Mouse (Mus musculus) brain, adult 2 months (tissue): Measurements from ENCODE around the gene Mcl1.
A peak's percentile ranks its signal among the peaks of the same experiment; 100 is the strongest.
"Not testable (repeated sequence)": the region's sequence is repeated elsewhere in the genome, so short reads cannot be mapped to it uniquely, and the experiment has no call there.

ENCODE experiments used
- DNase-seq: peaks from one replicate; pipeline ENCODE4 v3.0.0; 2011; ENCODE audit warnings: low read depth, low spot score

Gene Mcl1

DNA sequence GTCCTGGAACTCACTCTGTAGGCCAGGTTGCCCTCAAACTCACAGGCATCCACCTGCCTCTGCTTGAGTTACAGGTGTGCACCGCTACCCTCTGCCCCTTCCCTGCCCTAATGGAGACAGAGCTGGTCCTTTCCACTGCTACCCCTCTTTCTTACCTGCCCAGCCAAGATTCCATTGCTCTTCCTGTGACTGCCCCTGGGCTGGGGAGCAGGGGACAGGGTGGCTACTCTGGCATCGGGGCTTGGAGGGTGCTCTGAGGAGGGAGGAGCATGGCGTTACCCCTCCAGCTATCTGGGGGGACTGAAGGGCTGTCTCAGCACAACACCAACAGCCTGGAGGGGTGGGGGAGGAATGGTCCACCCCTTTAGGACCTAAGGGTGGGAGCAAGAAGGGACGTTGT lies 26.7 kb downstream of the Mcl1 start:
- no peak for DNase-seq

DNA sequence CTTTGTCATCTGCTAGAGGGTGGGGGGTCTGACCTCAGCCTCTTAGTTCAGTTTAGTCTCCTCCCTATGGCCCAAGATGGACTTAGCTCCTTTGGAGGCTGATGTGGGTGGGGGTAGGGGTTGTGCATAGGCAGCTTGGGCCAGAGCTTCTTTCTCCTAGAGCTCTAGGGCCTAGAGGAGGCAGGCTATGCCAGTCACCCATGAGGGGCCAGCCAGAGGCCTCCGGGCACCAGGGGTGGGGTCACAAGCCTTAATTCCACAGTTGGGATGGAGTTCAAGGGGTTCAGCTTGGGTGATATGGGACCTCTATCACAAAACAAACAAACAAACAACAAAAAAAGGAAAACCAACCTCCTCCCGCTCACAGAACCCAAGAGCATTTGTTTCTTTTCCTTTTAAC lies 27.1 kb downstream of the Mcl1 start:
- DNase-seq = no peak

DNA sequence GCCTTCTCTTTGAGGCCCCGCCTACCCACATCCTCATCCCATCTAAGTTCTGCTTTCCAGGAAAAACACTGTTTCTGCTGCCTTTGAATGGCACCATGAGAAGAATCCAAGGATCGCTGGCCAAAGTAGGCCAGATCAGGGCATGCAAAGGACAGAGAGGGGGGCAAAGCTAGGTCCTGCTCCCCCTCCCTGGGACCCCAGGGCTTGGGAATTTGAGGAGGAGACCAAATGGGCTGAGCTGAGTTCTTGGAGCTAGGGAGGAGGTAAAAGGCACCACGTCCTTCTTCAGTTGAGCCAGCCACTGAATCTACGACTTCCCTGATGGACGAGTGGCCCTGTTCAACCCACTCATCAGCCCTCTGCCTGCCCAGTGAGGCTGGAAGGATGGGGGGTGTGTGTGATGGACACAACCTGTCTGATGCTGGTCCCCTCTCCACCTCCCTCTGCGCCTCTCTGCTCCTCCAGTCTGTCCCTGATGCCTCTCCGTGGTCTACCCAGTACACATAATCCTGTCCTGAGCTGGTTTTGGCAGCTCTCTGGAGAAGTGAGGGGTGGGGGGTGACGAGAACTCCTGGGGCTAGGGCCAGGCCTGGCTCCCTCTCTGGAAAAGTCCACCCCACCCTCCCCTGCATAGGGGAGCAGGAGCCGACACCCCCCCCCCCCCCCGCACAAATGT lies 28.0 kb downstream of the Mcl1 start:
- DNase-seq = no peak

DNA sequence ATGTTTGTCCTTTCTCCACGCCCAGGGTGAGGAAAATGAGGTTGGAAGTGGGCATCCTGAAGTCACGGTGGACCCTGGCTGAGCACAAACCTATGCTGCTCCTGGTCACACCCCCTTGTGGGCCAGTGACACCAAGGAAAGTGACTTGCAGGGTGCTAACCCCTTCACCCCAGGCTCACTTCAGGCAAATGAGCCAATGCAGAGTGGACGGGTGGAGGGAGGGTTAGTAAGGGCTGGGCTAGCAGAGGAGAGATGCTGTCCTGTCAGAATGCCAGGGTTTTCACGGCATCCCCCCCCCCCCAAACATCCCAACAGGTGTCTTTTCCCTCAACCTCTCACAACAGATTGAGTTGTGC lies 28.6 kb downstream of the Mcl1 start:
- no peak for DNase-seq

DNA sequence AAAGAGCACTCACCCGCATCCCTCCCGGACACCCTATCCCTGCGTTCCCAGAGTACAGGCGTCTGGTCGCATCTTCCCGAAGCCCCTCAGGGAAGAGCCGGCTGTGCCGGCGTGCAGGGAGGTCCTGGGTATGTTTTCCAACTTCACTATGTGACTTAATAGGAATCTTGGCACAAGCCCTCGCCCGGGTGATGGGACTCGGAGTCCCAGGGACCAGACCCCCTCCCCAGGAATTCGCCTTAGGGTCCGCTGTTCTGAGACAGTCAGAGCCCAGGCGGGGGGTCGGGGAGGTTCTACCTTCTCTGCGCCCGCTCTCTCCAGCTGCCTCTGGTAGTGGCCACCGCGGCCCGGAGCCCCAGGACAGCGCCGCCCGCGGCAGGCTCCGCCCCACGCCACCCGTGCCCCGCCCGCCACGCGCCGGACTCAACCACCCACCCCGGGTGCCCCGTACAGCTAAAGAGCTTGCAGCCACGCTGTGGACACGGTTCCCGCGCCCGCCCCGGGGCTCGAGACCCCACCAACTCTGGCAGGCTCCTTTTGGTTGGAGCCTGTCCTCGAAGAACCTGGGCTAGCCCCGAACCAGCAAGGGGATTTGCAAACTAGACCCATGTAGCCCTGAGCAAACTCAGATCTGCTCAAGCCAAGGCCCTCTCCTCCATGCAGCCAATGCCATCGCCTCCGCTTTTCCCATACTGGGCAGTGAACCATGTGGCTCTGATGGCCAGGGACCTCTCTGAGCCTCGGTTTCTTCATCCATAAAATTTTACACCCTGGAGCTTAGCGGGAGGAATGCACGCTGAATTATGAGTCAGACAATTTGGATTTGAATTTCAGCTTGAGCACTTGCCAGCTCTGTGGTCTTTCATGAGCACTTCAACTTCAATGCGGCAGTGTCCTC lies 29.2 kb downstream of the Mcl1 start, which contains the start of gene Adamtsl4:
TSS of gene Adamtsl4 (minus strand) at position 394 of the 898 bp plus-strand sequence.
- DNase-seq = peak; percentile 75

DNA sequence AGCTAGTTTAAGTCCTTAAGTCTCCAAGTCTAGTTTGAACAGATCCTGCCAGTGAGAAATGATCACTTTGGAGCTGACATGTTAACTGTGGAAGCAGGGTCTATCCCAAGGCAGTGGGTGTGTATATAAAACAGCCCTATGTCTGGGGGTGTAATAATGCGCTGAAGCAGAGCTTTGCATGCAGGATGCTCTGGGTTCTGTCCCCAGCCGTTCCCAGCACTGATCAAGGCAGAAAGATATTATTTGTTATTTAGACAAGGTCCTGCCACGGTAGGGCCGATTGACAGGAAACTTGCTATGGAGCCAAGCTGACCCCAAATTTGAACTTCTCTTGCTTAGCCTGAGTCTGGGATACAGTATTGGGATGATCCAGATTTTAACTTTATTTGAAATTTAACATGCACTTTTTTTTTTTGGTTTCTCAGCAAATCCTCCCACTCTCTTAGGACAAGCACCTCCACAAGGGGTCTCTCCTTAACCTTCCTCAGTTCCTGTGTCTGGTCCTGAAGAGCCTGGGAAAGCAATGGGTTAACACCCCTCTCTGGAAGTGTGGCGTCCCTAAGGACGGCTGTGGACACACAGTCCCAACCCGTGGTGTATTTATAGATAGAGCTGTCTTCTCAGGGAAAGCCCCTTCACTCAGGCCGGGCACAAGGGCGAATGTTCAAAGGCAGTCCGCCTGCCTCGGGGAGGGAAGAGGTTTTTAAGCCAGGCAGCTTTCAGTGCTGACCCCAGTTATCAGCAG lies 30.8 kb downstream of the Mcl1 start:
- no peak for DNase-seq

DNA sequence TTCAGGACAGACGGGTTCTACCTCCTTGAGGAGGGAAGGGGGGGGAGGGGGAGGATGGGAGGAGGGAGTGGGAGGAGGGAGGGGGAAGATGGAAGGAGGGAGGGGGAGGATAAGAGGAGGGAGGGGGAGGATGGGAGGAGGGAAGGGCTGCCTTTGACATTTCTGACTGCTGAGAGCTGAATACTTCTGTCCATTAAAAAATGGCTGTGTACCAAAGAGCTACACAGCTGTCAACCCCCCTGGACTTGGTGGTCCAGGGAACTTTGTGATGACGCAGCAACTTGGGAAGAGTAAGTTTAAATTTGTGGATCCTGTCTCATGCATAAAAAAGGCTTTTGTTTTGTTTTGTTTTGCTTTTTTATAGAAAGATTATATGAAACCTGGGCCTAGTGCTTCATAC lies 31.4 kb downstream of the Mcl1 start:
- DNase-seq = no peak

DNA sequence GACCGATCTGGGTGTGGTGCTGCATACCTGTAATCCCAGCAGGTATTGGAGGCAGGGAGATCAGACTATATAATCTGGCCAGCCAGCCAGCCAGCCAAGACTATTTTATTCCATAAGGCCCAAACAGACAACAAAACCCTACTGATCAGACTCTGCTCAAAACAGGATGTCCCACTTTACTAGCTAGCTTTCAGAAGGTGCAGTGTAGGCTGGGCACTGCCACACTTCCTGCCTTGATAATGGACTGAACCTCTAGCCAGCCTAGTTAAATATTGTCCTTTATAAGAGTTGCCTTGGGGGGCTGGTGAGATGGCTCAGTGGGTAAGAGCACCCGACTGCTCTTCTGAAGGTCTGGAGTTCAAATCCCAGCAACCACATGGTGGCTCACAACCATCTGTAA lies 32.0 kb downstream of the Mcl1 start:
- not testable (repeated sequence) for DNase-seq

DNA sequence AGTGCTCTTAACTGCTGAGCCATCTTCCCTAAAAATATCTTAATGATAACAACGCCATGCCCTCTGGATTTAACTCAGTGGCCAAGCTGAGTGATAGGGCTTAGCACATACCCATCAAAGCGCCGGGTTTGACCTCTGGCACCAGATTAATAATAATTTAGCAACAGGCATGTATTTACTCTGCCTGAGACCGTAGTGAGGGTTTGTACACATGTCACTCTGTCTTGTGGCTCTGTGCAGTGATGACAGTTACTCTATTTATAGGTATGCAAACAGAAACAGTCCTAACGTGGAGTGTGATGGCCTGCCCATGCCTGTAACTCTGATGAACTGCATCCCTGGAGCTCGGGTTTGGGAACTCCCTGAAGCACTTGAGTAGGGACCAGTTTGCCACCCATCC lies 34.1 kb downstream of the Mcl1 start:
- no peak for DNase-seq

DNA sequence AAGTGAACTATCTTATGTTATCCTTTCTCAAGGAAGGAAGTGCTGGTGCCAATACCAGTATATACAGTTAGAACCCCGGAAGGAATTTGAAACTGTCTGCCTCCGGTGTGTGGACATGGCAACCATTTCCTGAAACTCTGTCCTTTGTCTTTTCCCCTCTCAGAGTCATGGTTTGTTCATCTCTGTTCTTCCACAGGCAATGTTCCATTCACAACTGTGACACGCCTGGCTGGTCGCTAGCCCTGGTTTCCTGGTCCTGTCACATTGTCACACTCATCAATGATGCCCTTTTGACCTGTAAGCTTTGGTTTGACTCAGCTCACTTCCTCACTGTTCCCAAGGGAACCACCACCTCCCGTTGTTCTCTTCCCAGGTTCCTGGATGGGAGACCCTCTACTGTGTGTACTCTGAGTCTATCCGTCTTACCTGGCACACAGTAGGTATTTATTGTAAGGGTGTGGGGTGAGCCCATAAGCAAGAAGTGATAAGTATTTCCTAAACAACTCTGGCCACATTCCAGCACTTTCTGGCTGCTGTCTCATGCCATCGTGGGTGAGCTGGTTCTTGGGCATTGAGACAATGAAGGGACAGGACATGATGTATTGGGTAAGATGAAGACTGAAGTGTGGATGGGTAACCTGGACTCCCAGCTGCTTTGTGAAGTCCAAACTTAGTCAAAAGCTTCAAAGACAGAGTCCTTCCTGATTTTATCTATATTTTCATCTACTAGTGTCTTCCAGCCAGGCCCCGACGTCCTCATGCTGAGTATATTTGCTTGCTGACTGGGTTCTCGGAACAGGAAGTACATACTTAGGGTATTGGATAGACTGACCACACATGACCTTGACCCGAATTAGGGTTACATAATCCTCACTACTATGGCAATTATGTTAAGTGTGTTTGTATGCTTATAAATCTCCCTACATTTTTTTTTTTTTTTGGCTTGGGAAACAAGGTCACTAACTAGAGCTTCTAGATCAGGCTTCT lies 35.5 kb downstream of the Mcl1 start:
- no peak for DNase-seq

DNA sequence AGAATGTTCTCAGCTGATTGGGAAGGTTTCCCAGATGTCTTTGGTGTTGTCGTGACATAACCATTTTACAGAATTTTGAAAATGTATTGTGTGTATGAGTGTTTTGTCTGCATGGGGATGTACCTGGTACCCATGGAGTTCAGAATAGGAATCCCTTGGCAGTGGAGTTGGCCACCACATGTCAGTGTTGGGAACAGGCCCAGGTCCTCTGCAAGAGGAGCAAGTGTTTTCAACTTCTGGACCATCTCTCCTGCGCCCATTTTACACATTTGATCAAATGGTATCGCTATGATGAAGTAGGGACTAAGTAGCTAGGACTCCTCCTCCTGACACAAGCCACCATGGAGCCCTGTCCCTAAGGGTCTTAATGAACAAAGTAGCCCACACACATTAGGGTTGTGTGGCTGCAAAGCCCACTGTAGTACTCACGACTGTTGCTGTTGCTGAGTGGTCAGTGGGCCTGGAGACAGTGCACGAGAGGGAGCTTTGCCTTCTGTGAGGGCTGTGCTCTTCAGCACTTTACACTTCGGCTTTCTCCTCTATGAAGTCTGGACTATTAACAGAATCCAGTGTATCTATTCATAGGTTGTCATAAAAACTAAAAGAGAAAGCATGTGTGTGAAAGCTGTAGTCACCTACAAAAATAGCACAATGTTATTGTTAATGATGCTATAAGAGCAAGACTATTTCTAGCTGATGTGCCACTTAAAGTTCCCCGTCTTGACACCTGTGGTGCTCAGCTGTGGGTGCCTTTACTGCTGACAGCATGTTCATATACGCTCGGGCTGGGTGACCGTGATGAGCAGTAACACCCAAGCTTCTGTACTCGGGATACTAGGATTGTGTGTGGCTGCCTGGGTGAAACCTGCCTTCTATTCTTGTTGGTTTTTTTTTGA lies 36.5 kb downstream of the Mcl1 start:
- peak; percentile 47 for DNase-seq

DNA sequence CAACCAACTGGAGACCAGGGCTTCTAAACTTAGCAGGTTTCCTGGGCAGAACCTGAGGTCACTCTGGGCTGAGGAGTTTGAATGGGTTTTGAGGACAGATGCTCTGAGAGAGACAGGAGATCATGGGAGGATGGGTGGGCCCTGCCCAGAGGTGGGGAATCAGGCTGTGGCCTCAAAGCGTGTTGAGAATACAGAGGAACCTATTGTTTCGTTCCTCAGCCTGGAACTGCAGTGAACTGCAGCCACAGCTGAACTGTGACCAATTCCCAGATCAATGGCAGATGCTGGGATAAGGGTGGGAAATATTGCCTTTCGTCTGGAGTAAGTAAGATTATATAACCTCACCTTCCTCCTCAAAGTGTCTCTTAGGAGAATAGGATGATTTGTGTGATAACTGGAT lies 37.2 kb downstream of the Mcl1 start:
- DNase-seq = peak; percentile 46

DNA sequence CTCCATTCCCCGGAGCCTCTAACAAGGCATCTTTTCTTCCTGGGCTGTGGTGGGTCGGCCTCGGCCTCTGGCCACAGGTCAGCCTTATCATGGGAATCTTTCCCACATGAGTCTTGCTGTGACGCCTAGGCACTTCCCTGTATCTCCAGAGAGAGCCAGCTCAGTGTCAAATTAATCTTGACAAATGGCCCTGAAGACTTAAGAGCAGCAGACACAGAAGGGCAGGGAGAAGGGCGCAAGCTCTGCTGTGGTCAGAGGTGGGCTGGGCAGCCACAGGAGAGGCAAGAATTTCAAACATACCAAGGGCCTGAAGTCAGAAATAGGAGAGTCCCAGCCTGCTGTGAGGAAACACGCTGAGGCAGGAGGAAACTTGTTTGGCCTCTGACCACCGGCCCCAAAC lies 37.8 kb downstream of the Mcl1 start:
- no peak for DNase-seq

DNA sequence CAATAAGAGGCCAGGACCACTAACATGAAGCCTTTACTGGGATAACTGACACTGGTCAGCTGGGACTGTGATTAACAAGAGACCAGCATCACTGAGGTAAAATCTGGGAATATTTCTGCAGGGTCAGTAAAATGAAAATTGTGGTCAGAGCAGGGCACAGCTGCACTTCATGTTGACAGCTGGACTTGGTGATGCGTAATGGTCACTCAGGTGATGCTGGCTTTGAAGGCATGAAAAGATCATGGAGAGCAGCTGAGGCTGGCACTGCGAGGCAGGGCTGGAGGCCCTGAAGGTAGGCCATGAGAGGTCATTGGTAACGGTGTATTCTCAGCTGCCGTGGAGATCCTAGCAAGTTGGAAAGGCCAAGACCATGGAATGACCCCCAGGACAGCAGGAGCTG lies 39.7 kb downstream of the Mcl1 start:
- no peak for DNase-seq

DNA sequence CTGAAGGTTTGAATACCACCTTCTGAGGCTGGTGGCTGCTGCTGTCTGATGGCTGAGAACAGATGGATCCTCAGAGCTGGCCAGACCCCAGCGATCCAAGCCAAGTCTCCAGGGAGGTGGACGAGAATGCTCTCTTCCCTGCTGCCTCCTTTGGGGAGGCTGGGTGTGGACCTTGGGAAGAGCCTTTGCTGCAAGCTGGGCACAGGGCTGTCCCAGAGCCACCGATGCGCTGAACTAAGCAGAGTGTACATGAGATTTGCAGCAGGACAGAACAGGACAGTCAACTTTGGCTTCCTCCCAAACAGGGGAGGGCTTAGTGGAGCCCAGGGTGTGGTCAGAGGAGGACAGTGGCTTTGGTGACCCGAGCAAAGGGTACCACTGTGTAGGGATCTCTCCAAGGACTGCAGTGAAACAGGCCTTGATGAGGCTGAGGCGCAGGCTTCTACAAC lies 41.7 kb downstream of the Mcl1 start:
- peak; percentile 74 for DNase-seq

DNA sequence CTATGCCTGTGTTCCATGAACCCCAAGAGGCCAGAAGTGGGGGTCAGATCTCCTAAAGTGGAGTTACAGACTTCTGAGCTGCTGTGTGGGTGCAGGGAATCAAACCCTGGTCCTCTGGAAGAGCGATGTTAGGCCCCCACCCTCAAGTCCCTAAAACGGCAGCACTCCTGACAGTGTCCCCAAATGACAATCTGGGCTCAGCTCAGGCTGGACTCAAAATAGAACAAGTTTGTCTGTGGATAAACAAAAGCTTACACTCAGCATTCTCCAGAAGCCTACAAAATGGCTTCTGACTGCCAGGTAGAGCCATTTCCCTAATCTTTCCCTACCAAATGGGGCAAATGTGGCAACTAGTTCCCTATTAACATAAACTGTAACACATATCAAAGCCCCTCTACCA lies 42.5 kb downstream of the Mcl1 start:
- DNase-seq = no peak

DNA sequence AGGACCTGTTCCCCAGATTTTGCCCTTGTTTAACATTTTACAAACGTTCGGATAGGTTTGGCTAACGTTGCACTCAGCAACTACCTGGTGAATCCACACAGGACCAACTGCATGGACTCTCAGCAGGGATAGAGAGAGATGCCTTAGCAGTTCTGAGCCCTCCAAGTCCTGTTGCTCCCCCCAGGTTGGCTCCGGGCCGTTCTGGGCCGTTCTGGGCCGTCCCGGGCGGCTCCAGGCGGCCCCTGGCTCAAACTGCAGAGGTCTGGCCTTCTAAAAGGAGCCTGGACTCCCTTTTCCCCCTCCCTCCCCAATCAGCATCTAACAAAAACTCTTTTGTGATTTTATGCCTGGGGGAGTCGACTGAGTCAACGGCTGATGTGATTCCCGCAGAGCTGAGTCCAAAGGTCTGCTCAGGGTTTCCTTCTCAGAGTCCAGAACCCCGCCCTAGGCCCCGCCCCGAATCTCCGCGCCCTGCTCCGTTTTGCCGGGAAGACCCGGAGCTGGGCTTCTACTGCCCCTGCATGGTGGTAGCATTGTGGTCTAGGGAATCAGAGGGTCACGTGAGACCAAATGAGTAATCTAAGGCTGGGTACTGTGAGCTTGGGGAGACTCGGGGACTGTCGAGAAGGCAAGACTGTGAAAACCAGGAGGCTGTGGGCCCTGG lies 43.4 kb downstream of the Mcl1 start:
- peak; percentile 89 for DNase-seq

DNA sequence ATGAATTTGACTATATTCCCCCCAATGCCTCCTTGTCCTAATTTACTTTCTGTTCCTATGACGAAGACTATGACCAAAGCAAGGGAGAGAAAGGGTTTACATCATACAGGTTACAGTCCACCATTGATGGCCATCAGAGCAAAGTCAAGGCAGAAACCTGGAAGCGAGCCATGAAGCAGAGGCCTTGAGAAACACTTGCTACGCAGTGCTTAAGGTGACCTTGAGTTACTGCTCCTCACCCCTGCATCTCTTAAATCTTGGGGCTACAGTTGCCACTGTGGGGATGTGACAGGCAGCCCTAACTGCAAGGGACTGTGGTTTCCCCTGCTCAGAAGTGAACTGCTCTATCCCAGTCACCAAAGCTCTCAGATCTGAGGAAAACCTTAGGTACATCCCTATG lies 44.7 kb downstream of the Mcl1 start:
- no peak for DNase-seq

DNA sequence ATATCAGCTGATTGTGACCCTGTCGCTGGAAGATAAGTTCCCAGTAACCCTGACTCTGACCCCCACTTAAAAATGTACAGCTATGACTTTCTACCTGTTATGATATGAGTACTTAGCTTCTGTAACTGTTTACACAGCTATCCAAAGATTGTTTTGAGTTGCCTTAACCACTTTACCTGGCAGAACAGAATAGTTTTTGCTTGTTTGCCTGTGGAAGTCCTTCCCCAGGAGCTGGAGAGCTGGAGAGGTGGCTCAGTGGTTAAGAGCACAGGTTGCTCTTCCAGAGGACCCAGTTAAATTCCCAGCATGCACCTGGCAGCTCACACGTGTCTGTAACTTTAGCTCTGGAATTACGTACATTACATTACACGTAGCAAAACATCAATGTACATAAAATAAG lies 46.0 kb downstream of the Mcl1 start:
- DNase-seq = no peak

DNA sequence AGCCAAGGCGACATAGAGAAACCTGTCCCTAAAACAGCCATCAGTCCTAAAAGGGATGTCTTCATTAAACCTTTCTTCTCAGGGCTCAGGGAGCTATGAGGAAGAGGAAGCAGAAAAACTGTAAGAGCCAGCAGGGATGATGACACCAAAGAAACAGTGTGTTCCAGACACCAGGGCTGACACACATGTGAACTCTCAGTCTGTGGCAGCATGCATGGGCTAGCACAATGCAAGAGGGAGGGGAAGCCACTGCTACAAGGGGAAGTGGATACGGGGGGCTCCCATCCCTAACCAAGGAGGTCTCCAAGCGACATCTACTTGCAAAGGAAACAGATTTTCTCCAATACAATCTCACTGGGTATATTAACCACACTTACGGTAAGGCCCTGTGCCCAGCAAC lies 47.7 kb downstream of the Mcl1 start:
- no peak for DNase-seq
